Mouse (Mus musculus): ENCODE results near the gene Gdf10.

Gdf10 gene

DNA sequence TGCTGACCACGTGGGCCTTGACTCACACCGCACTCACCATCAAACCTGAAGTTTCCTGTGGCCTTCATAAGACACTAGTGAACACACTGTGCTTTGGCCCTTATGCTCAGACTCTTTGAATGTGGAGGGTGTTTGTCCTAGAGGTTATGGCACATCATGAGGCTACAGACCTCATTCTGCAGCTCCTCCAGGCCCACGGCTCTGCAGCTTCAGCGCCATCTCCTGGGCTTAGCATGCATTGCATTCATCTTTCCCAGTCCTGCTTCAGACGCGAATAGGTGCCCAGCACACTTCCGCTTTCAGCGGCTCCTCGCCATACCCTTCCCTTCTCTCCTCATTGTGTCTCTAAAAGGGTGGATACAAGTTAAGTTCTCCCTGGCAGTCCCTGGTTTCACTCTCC is 15.7 kb downstream of the Gdf10 start:
- DNase-seq = peak; percentile 20 to 56

DNA sequence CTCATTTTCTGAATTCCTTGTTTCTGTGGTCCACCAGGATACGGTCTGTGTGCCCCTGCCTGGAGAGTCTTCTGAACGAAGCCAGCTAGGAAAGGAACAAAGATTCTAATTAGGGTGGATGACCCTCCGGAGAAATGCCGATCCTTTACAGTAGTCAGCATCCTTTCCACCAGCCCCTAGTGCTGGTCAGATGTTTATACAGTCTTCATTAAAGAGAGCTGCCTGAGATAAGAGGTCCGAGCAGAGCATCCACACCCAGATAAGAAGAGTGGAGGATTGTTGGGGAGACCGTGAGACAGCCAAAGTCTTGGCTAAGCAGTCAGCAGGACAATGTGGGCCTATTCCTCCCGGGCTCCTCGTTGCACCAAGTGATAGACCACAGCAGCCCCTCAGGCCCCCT is 17.4 kb downstream of the Gdf10 start, which contains the start of gene Gdf2:
Gene Gdf2 (plus strand): TSS at position 301 of the 400 bp plus-strand sequence.
- DNase-seq = no peak

DNA sequence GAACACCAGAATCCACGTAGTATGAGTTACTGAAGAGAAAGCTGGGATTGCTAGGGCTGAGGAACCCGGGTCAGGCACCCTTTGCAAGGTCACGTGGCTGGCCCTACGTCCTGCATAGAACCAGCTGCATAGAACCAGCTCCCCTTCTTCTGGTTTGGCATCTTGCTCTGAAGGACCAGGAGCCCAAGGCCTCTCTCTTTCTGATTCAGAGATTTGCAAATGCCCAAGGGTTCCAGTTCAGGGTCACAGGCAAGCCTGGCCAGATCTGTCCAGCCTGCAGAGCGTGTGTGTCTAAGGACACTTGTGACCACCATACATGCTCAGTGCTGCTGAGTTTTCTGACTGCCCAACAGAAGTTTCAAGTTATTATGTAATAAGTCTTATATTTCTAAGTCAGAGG is 18.8 kb downstream of the Gdf10 start:
- DNase-seq = no peak

GRCm38 (mm10) chr14:33946125-33946524 is 22.7 kb downstream of the Gdf10 start:
- no peak for DNase-seq

- no peak for DNase-seq
These were observed 29.0 kb downstream of the Gdf10 start for GRCm38 (mm10) chr14:33952233-33952981.

- no peak for DNase-seq
These were observed 30.4 kb downstream of the Gdf10 start, which contains the start of gene Rbp3 for GRCm38 (mm10) chr14:33953761-33954160. TSS of gene Rbp3 (plus strand) at chr14:33954003.

GRCm38 (mm10) chr14:33956055-33956454 is 32.7 kb downstream of the Gdf10 start:
- no peak for DNase-seq

DNA sequence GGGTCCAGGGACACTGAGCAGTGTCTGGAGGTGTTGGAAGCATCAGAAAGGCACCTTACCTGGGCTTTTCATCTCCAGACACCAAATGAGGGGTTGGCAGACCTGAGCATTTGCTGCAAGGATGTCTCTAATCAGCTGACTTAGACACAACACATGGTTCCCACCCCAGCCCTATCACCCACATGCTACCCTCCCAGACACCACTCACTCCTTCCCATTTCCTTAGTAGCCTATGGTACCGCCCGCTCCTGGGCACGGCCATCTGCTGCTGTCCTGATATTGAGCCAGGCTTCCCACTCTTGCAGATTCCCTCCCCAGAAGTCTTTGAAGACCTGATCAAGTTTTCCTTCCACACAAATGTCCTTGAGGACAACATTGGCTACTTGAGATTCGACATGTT is 34.8 kb downstream of the Gdf10 start:
- no peak for DNase-seq

- no peak for DNase-seq
These were observed 35.5 kb downstream of the Gdf10 start for GRCm38 (mm10) chr14:33958841-33959240.

DNA sequence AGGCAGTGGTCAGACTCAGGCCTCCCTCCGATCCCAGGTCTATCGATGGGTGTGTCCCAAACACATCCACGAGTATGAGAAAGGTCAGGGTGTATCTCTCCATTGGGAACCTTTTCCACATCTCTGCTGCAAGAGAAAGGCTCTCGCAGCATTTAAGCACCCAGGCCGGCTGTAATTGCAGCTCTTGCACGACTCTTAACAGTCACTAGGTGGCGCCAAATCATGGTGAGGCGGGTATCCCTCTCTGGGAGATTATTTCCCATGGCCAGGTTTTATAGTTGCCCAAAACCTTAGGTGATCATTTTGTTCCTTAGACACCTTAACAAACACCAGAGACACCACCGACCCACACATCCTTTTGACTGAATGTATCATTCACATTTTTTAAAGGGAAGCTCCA is 36.0 kb downstream of the Gdf10 start:
- peak; percentile 10 to 29 for DNase-seq

DNA sequence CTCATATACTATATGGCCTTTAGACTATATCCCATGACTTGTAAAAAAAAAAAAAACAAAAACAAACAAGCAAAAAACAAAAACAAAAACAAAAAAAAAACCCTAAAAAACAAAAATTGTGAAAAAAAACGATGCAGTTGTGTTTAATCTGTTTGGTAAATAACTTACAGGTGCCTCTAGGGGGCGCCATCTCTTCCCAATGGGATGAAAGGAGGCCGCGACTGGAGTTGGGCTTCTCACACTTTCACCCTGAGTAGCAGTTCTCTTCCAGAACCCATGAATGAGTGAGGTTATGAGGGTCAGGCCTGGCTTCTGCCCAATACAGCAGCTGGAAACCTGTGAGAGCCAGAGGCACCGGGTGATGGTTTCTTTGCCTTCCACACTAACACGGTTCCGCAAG is 42.3 kb downstream of the Gdf10 start:
- DNase-seq = no peak

DNA sequence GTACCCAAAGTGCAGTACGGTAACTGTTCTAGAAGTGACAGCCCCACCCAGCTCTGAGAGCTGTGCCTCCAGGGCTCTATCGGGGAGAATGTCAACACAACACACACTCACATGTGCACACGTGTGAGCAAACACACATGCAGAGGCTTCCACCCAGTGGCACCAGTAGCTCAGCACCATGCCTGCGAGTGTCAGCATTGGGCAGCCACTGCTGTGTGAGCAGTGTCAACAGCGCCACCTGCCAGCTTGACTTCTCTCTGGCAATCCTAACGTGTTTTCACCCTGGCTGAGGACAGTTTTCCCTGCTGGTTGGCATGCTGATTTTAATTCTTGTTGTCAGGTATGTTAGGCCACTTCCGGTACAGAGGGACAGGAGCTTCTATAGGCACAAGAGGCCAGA is 49.3 kb downstream of the Gdf10 start:
- DNase-seq = no peak

DNA sequence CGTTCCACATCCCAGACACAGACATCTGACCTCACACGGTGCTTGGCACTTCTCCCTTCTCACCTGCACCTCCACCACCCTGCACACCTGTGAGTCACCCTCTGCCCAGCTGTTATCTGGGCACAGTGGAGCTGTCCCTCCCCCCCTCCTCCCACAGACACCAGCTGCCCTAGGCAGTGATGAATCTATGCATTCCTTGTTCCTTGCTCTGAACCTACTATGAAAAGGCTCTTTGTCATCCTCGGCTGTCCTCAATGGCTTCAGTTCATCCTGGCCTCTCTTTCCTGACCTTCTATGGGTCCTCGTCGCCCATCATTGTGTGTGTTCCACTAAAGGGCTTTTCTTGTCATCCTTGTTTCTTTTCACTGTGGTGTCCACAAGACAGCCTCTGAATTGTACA is 51.4 kb downstream of the Gdf10 start:
- DNase-seq = no peak

DNA sequence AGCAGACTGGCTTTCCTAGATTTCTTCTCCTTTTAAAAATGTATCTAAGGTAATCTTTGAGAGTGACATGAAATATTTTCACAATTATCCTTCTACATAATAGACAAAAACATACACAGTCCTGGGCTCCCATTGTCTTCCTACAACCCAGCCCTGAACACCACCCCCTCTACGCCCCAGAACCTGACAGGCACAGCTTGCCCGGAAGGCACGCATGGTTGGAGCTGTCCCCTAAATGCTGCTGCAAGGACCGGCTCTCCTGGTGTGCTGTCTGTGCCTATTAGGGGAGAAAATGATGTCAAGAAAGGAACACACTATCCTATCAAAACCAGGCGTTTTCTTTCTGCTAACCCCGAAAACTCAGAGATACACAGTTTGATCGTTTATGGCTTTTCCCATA is 54.4 kb downstream of the Gdf10 start:
- DNase-seq = no peak

GRCm38 (mm10) chr14:33978604-33979059 is 55.2 kb downstream of the Gdf10 start, which contains the start of gene Zfp488:
TSS of gene Zfp488 (minus strand) at chr14:33978764.
- no peak for DNase-seq
